Mouse (Mus musculus): ENCODE data around the gene Angptl2. TPM values are rescaled to one million over a fixed set of nuclear protein-coding genes. Genes with fewer than 3 reads are reported as not detected.

The Angptl2 gene
- polyA plus RNA-seq, 1 experiment from 2014 or later: 18.1 TPM

GRCm38 (mm10) chr2:33245350-33245749 is 29.5 kb downstream of the Angptl2 start:
- Histone ChIP-seq H3K27me3 (no peaks in the 10 kb centered on the region), H3K27ac (no peak overlapping the region), H3K4me1 (peaks cover 6% of the 10 kb centered on the region; the same call in 1 of the 2 replicates), H3K36me3 (replicated peaks) (peaks cover 45% of the 10 kb centered on the region), H3K9me3 (no peaks in the 10 kb centered on the region), H3K4me2 (no peak overlapping the region), H3K4me3 (replicated peaks) (no peak overlapping the region), H3K9ac (no peak overlapping the region)
- ATAC-seq (ENCODE audit: low FRiP score): no peak

DNA sequence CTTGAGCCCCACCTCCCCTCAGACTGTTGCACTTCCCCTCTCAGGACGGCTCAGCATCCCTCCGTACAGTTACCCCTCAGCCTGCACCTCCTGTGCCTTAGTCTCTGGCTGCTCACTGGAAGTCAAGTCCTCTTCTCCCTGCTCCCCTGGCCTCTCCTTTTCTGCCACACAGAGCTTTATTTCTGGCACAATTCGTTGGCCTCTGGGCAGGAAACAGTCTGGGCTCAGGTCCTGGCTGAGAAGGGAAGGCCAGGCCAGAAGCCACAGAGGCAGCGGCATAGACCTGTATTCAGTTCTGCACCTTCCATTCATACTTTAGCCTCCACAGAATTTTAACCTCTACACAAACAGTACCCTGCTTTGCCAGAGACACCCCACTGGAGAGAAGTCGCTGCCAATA is 31.0 kb downstream of the Angptl2 start:
- no peak for ATAC-seq (ENCODE audit: low FRiP score)
- 84% methylated on average over 5 of the region's 5 CpGs for WGBS
- peaks cover 45% of the 10 kb centered on the region for H3K36me3 ChIP-seq (replicated peaks)

DNA sequence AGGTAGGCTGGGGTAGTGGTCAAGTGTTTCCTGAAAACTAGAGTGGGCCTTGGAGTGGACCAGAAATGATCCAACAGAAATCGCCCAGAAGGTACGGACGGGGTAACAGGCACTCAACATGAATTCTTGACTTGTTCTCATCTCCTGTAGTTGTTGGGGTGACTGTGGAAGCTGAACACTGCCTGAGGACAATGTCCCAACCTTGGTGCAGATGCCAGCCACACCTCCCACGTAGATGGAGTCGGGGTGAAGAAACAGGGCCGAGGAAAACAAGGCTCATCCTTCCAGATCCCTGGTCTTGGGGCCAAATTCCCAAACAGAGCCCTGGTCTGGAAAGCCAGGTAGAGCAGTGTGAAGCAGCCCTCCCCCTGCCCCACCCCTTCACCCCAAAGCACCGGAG is 32.7 kb downstream of the Angptl2 start:
- Histone ChIP-seq H3K4me2 (no peak overlapping the region), H3K36me3 (replicated peaks) (peaks cover 37% of the 10 kb centered on the region), H3K27ac (no peak overlapping the region), H3K9ac (no peak overlapping the region), H3K4me3 (replicated peaks) (no peak overlapping the region), H3K4me1 (peaks cover 6% of the 10 kb centered on the region; the same call in 1 of the 2 replicates), H3K27me3 (no peaks in the 10 kb centered on the region), H3K9me3 (no peaks in the 10 kb centered on the region)
- no peak for ATAC-seq (ENCODE audit: low FRiP score)
- 89% methylated on average over 7 of the region's 7 CpGs for WGBS

More for the DNA sequence above, 31.0 kb downstream of the Angptl2 start:
- Histone ChIP-seq H3K4me3 (replicated peaks) (no peak overlapping the region), H3K4me2 (no peak overlapping the region), H3K9ac (no peak overlapping the region), H3K9me3 (no peaks in the 10 kb centered on the region), H3K27ac (no peak overlapping the region), H3K27me3 (no peaks in the 10 kb centered on the region), H3K4me1 (peaks cover 6% of the 10 kb centered on the region; the same call in 1 of the 2 replicates)

GRCm38 (mm10) chr2:33249922-33250633 is 34.2 kb downstream of the Angptl2 start:
- no peaks in the 10 kb centered on the region for H3K9me3 ChIP-seq
- WGBS: 74% methylated on average over 3 of the region's 3 CpGs
- H3K4me2 ChIP-seq: no peak overlapping the region
- peaks cover 13% of the 10 kb centered on the region for H3K4me1 ChIP-seq
- H3K27me3 ChIP-seq: no peaks in the 10 kb centered on the region
- H3K27ac ChIP-seq: no peak overlapping the region
- no peak overlapping the region for H3K4me3 ChIP-seq (replicated peaks)
- peaks cover 25% of the 10 kb centered on the region for H3K36me3 ChIP-seq (replicated peaks)
- no peak overlapping the region for H3K9ac ChIP-seq
- no peak for ATAC-seq (ENCODE audit: low FRiP score)

GRCm38 (mm10) chr2:33252751-33253150 is 36.9 kb downstream of the Angptl2 start:
- peaks cover 7% of the 10 kb centered on the region for H3K4me1 ChIP-seq
- no peak overlapping the region for H3K4me2 ChIP-seq
- no peaks in the 10 kb centered on the region for H3K27me3 ChIP-seq
- H3K4me3 ChIP-seq (replicated peaks): no peak overlapping the region
- ATAC-seq (ENCODE audit: low FRiP score): no peak
- H3K9ac ChIP-seq: no peak overlapping the region
- no peak overlapping the region for H3K27ac ChIP-seq
- peaks cover 10% of the 10 kb centered on the region; the same call in 1 of the 2 replicates for H3K36me3 ChIP-seq (replicated peaks)
- H3K9me3 ChIP-seq: no peaks in the 10 kb centered on the region
- WGBS: 85% methylated on average over 6 of the region's 6 CpGs

DNA sequence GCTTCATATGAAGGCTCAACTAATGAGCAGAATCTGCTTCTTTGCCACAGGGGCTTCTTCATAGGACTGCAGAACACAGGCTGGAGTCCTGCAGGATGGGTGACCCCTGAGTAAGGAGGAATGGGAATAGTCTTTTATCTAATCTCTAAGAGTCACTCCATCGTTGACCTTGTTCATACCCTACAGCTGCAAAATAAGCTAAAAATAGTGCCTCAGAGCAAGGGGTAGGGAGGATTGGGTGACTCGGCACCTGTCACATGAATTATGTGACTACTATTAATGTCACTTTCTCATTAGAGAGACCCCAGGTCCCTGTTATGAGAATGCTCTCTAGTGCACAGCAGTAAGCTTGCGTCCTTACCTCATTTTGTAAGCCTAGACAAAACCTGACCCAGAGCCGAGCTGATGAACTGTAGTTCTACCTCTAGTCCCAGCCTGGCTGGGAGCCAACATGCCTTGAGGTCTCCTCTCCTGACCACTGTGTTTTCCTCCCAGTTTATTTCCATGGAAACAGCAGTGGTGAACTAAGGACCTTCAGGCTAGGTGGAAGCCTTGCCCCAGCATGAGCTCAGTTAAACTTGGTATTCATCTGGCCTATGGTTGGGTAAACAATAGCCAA is 37.8 kb downstream of the Angptl2 start:
- WGBS: 71% methylated on average over 4 of the region's 4 CpGs
- Histone ChIP-seq H3K4me1 (peaks cover 7% of the 10 kb centered on the region), H3K4me3 (replicated peaks) (no peak overlapping the region), H3K9me3 (no peaks in the 10 kb centered on the region), H3K9ac (no peak overlapping the region), H3K36me3 (replicated peaks) (peaks cover 10% of the 10 kb centered on the region; the same call in 1 of the 2 replicates), H3K27me3 (no peaks in the 10 kb centered on the region), H3K4me2 (no peak overlapping the region), H3K27ac (no peak overlapping the region)
- no peak for ATAC-seq (ENCODE audit: low FRiP score)

- H3K27ac ChIP-seq: no peak overlapping the region
- no peak overlapping the region for H3K4me2 ChIP-seq
- ATAC-seq (ENCODE audit: low FRiP score): no peak
Observed at GRCm38 (mm10) chr2:33254318-33254985, 38.6 kb downstream of the Angptl2 start.

GRCm38 (mm10) chr2:33256769-33257537 is 41.1 kb downstream of the Angptl2 start:
- H3K36me3 ChIP-seq (replicated peaks): peaks cover 13% of the 10 kb centered on the region
- 94% methylated on average over 3 of the region's 3 CpGs for WGBS
- no peak for ATAC-seq (ENCODE audit: low FRiP score)

More at GRCm38 (mm10) chr2:33254318-33254985, 38.6 kb downstream of the Angptl2 start:
- Histone ChIP-seq H3K36me3 (replicated peaks) (peaks cover 9% of the 10 kb centered on the region), H3K9me3 (no peaks in the 10 kb centered on the region), H3K27me3 (no peaks in the 10 kb centered on the region), H3K4me1 (peaks cover 7% of the 10 kb centered on the region), H3K9ac (no peak overlapping the region), H3K4me3 (replicated peaks) (no peak overlapping the region)
- 81% methylated on average over 9 of the region's 9 CpGs for WGBS

GRCm38 (mm10) chr2:33260772-33261171 is 44.9 kb downstream of the Angptl2 start:
- no peaks in the 10 kb centered on the region for H3K4me1 ChIP-seq
- no peak for ATAC-seq (ENCODE audit: low FRiP score)
- 87% methylated on average over 8 of the region's 8 CpGs for WGBS

More at GRCm38 (mm10) chr2:33256769-33257537, 41.1 kb downstream of the Angptl2 start:
- H3K4me2 ChIP-seq: no peak overlapping the region
- no peak overlapping the region for H3K4me3 ChIP-seq (replicated peaks)
- no peaks in the 10 kb centered on the region for H3K9me3 ChIP-seq
- H3K9ac ChIP-seq: no peak overlapping the region
- no peak overlapping the region for H3K27ac ChIP-seq
- no peaks in the 10 kb centered on the region for H3K27me3 ChIP-seq
- H3K4me1 ChIP-seq: peaks cover 7% of the 10 kb centered on the region

GRCm38 (mm10) chr2:33261475-33261874 is 45.6 kb downstream of the Angptl2 start:
- Histone ChIP-seq H3K27ac (no peak overlapping the region), H3K9me3 (no peaks in the 10 kb centered on the region), H3K9ac (no peak overlapping the region), H3K27me3 (no peaks in the 10 kb centered on the region), H3K36me3 (replicated peaks) (peaks cover 7% of the 10 kb centered on the region; the same call in 1 of the 2 replicates), H3K4me2 (no peak overlapping the region), H3K4me1 (no peaks in the 10 kb centered on the region), H3K4me3 (replicated peaks) (no peak overlapping the region)
- ATAC-seq (ENCODE audit: low FRiP score): no peak
- WGBS: 96% methylated on average over 3 of the region's 3 CpGs

More at GRCm38 (mm10) chr2:33260772-33261171, 44.9 kb downstream of the Angptl2 start:
- Histone ChIP-seq H3K4me2 (no peak overlapping the region), H3K36me3 (replicated peaks) (peaks cover 7% of the 10 kb centered on the region; the same call in 1 of the 2 replicates), H3K27ac (no peak overlapping the region), H3K9ac (no peak overlapping the region), H3K4me3 (replicated peaks) (no peak overlapping the region), H3K9me3 (no peaks in the 10 kb centered on the region), H3K27me3 (no peaks in the 10 kb centered on the region)

DNA sequence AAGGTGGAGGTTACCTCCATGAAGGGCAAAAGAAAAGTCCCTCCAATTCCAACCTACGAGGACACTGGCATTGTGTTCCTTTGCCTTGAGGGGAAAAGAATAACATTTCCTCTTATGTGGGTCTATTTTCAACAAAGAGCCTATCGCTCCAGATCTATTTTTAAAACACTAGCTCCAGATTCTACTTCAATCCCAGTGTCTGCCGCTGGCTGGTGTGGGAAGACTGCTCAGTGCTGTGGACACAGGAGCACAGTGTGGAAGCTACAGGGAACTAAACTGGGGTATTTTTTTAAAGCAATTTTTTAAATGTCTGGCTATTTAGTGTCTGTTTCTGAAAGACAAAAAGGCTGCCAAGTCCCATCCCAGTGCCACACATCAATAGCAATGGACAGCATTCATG is 49.9 kb downstream of the Angptl2 start:
- WGBS: 82% methylated on average over 3 of the region's 3 CpGs
- Histone ChIP-seq H3K36me3 (replicated peaks) (peaks cover 3% of the 10 kb centered on the region), H3K4me3 (replicated peaks) (no peak overlapping the region), H3K9me3 (no peaks in the 10 kb centered on the region), H3K9ac (no peak overlapping the region), H3K4me2 (no peak overlapping the region), H3K4me1 (peaks cover 7% of the 10 kb centered on the region; the same call in 1 of the 2 replicates), H3K27ac (no peak overlapping the region), H3K27me3 (no peaks in the 10 kb centered on the region)
- no peak for ATAC-seq (ENCODE audit: low FRiP score)

GRCm38 (mm10) chr2:33267075-33267474 is 51.2 kb downstream of the Angptl2 start:
- no peak for ATAC-seq (ENCODE audit: low FRiP score)
- H3K4me1 ChIP-seq: peaks cover 18% of the 10 kb centered on the region
- H3K9ac ChIP-seq: no peak overlapping the region
- WGBS: 60% methylated on average over 1 of the region's 1 CpGs
- no peak overlapping the region for H3K27ac ChIP-seq
- H3K27me3 ChIP-seq: no peaks in the 10 kb centered on the region
- H3K4me3 ChIP-seq (replicated peaks): no peak overlapping the region
- no peaks in the 10 kb centered on the region; the same call in none of the 2 replicates for H3K36me3 ChIP-seq (replicated peaks)
- H3K4me2 ChIP-seq: no peak overlapping the region
- H3K9me3 ChIP-seq: no peaks in the 10 kb centered on the region
